Mouse (Mus musculus) granulocyte monocyte progenitor cell, adult 5-6 weeks (primary cell): Measurements from ENCODE around the gene Socs2. TPM values are rescaled to one million over a fixed set of nuclear protein-coding genes. Genes with fewer than 3 reads are reported as not detected.
A peak's percentile ranks its signal among the peaks of the same experiment; 100 is the strongest.

ENCODE experiments used
- ATAC-seq: replicated peaks from 2 replicates; pipeline ENCODE4 v1.8.0; 2016; ENCODE audit warnings: mild to moderate bottlenecking, moderate TSS enrichment, inconsistent platforms; ENCODE audit not compliant: poor library complexity, severe bottlenecking
- total RNA-seq, 2 experiments: library from RNA; stranded (forward) in 1 of 2; stranded (reverse) in 1 of 2; fragments of 200-712, 200-1000 nt in 1 of 2; fragments of >200 nt in 1 of 2; fragmentation: Nextera tagmentation in 1 of 2; gene quantifications; 2 replicates each; pipeline ENCODE4 v1.2.3; 2014 to 2017

The Socs2 gene
- total RNA-seq (2014; fragmentation: Nextera tagmentation), result not detected in 2 replicates
- not detected in 2 replicates for total RNA-seq (2017)

- peak; percentile 60 for ATAC-seq
Observed at GRCm38 (mm10) chr10:95416685-95417495, at the start of gene Socs2. Gene Socs2 (minus strand): TSS chr10:95417180.

- ATAC-seq, result no peak; the same call in 1 of the 2 replicates
Observed at GRCm38 (mm10) chr10:95465485-95465896, 48.5 kb upstream of the Socs2 start.

GRCm38 (mm10) chr10:95464527-95464926, 47.5 kb upstream of the Socs2 start:
- ATAC-seq, result no peak

DNA sequence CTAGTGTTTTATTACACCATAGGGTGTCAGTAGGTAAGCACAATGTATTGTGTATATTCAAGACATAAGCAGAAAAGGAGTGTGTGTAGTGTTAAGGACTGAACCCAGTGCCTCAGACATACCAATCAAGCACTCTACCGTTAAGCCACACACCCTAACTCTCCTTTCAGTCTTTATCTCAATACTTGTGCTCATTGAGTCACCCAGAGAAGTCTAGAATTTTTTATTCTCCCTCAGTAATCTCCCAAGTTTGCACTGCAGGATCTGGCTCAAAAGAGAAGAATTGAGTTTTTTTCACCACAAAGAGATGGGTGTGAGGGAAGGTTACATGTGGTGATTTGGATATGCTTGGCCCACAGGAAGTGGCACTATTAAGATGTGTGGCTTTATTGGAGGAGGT, 45.3 kb upstream of the Socs2 start:
- no peak for ATAC-seq

DNA sequence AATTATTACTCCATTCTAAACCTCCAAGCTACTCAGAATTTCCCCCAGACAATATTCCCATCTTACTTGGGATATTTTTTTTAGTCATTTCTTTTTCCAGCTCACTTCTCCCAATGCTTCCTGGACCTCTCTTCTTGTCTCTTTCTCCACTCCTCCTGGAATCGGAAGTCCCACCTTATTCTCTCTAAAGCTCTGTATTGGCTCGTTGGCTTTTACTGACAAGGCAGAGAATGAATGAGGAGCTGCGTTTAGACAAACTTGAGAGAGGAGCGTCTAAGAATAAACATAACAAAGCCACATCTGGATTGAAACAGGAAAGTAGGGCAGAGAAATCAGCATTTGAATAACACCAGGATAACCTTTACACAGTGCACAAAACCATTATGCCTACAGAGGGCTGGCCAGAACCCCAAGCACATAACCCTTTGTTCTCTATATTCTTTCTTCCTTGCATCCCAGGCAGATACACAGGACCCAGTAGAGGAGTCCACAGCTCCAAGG, 44.1 kb upstream of the Socs2 start:
- no peak for ATAC-seq

DNA sequence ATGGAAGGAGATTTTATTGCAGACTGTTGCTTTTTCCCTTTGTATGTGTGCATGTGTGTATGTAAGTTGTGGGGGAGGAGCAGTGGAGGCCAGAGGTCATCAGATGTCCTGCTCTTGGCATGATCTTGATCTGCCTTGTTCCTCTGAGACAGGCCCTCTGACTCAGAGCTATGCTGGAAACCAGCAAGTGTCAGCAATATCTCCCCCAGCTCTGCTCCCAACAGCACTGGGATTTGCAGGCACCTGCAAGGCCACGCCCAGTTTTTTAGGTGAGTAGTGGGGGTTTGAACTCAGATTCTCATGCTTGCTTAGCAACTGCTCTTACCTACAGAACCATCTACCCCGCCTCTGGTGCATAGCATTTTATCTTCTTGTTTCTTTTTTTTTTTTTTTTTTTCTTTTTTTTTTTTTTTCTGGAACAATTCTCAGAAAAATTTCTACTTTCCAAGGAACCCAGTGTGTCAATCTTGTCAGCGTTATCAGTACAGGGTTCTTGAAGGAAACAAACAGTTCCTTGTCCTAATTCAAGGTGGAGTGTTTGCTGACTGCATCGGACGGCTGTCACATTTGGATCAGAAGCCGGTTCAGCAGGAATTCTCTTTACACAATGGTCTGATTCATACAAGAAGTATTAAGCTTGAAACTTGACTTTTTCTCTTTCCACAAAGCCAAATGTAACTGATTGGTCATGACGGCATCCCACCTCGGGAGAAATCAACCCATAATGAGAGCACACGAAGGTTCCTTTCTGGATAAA, 41.2 kb upstream of the Socs2 start:
- no peak for ATAC-seq

DNA sequence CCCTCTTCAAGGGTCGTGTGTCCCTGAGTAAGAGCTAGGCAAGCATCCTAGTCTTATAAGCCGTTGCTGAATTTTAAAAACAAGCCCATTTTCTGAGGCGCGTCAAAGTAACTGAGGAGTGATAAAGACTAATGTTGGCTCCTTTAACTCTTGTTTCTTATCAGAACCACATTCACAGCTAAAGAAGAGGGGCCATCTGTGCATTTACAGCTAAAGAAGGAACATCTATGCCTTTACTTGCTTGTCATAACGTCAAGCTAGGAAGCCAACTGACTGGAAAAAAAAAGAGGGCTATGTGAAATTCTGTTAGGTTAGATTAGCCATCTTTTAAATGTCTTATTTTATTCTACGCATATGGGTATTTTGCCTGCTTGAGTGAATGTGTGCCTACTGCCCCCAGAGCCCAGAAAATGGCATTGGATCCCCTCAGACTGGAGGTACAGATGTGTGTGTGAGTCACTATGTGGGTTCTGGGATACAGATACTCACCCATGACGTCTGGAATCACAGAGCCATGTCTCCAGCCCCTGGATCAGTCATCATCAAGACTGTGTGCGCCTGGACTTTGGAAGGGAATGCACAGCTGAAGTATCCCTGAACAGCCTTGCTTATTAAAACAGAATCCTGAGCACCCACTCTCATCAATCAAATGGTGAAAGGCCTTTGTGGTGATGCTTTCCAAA, 40.5 kb upstream of the Socs2 start:
- no peak for ATAC-seq

DNA sequence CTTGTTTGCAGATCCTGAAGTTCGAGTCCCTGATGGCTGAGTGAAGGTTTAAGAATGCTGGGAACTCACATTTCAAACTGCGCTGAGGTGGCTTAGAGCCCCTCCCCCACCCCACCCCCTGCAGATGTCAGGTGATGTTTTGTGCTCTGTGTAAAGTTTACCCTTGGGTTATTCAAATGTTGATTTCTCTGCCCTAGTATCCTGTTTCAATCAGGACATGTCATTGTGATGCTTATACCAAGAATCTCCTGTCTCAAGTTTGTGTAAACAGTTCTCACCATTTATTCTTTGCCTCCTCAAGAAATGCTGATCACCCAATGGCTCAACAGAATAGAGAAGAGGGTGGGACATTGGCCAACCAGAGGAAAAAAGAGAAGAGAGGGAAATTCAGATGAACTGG, 39.1 kb upstream of the Socs2 start:
- no peak for ATAC-seq

GRCm38 (mm10) chr10:95453282-95453681, 36.3 kb upstream of the Socs2 start:
- no peak for ATAC-seq

DNA sequence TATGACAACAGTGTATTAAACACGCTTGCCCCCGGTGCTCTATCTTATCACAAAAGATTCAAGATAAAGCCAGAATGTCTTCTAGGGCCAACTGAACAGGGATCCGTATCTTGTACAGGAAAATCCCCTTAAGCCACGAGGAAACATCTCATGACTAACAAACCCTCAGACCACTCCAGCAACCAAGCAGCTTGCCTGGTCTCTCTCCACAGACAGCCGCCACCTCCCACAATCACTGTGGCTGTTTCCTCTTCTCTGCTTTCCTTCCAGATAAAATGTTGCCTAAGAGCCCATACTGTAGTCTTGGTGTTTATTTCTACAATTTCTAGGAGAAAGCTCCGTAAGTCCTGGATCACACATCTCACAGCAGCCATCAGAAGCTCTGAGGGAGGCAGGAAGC, 32.1 kb upstream of the Socs2 start:
- peak; percentile 53 for ATAC-seq

GRCm38 (mm10) chr10:95447954-95448353, 31.0 kb upstream of the Socs2 start:
- ATAC-seq, result peak; percentile 67

- ATAC-seq, result no peak
Observed at GRCm38 (mm10) chr10:95445104-95446056, 28.4 kb upstream of the Socs2 start.

- peak; percentile 86 for ATAC-seq
Observed at GRCm38 (mm10) chr10:95442334-95442733, 25.4 kb upstream of the Socs2 start.

DNA sequence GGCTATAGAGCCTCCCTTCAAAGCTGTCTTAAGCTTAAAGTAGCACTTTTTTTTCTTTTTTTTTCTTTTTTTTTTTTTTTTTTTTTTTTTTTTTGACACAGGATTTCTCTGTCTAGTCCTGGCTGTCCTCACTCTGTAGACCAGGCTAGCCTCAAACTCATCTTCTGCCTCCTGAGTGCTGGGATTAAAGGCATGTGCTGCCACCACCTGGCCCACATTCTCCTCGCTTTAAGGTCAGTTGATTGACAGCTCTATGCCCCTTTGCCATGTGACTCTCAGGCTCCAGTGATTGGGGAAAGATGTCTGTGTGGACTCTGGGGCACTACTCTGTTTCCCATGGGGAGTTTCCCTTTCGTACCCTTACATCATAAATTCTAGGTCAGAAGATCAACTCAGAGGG, 23.6 kb upstream of the Socs2 start:
- no peak for ATAC-seq

DNA sequence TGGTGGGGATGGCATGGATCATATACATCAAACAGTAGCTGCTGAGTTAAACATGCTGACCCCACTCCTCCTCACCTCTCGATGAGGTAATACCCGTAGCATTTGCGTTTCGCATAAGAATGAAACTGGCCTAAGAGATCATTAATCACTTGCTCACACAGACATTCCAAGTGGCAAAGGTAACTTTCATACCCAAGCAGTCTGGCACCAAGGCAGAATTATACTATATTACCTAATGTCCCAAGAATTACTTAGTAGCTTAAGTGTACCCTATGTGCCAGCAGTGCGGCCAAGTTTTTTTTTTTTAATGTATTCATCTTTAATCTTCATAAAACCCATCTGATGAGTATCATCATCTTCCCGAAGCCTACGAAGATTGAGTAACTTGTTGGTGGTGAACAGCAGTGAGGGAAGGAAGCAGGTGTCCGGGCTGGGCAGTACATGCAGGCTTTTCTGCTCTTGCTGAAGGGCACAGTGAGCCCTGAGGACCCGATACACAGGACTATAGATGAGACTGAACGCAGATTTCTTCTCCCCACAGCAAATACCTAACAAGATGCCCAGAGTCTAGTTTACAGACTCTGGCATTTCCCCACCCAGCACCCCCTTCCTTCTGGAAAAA, 22.8 kb upstream of the Socs2 start:
- ATAC-seq, result no peak

DNA sequence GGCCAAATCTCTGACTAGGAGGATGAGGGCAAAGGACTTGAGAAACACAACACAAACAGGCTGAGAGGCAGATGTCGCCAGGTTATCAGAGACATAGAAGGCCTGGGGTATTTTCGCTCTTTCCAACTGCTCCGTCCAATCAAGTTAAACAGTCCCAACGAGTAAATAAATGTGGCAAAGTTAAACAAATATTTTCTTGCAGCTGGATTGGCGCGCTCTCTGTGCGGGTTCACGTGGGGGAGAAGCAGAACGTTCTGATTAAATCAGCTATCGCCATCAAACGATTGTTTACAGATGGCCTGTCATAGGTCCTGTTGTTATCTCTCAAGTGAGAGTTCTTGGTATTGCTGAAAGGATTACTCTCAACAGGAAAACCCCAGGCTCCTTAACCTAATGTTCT, 22.0 kb upstream of the Socs2 start:
- ATAC-seq, result no peak

GRCm38 (mm10) chr10:95430271-95430670, 13.3 kb upstream of the Socs2 start:
- ATAC-seq, result no peak

- ATAC-seq, result no peak
Observed at GRCm38 (mm10) chr10:95429111-95429510, 12.1 kb upstream of the Socs2 start.
